Mouse (Mus musculus) forebrain, embryonic 14.5 days (tissue): ENCODE measurements around the gene Rps26. TPM values are rescaled to one million over a fixed set of nuclear protein-coding genes. Genes with fewer than 3 reads are reported as not detected.

ENCODE experiments used
- ATAC-seq: fragments of 200-750 bp; cut with Nextera tagmentation; 2 replicates; pipeline ENCODE4 v1.8.0; 2017; ENCODE audit warnings: mild to moderate bottlenecking, moderate library complexity
- DNase-seq: peaks from one replicate; pipeline ENCODE4 v3.0.0-alpha.2; 2015; ENCODE audit warnings: low spot score
- H3K27ac ChIP-seq: fragments of 300-500 bp; sonication (generic); 2 replicates; pipeline ENCODE4 v1.5.1; 2014; ENCODE audit warnings: low read depth, mild to moderate bottlenecking, control low read depth, low read length, moderate library complexity
- H3K27me3 ChIP-seq: fragments of 300-500 bp; sonication (generic); replicated peaks from 2 replicates; pipeline ENCODE4 v1.6.1; 2014; ENCODE audit warnings: low read length, control low read depth, mixed read lengths; ENCODE audit not compliant: control insufficient read depth, insufficient read depth
- H3K36me3 ChIP-seq: fragments of 300-500 bp; sonication (generic); 2 replicates; pipeline ENCODE4 v1.6.1; 2014; ENCODE audit warnings: low read length, control low read depth; ENCODE audit not compliant: control insufficient read depth, insufficient read depth
- H3K4me1 ChIP-seq: fragments of 300-500 bp; sonication (generic); 2 replicates; pipeline ENCODE4 v1.6.1; 2014; ENCODE audit warnings: antibody characterized with exemption, low read length, control low read depth; ENCODE audit not compliant: control insufficient read depth, insufficient read depth
- H3K4me2 ChIP-seq: fragments of 300-500 bp; sonication (generic); 2 replicates; pipeline ENCODE4 v1.6.1; 2014; ENCODE audit warnings: mild to moderate bottlenecking, control low read depth, low read length
- H3K4me3 ChIP-seq: fragments of 300-500 bp; sonication (generic); 2 replicates; pipeline ENCODE4 v1.5.1; 2014; ENCODE audit warnings: low read depth, low read length, control low read depth
- H3K9ac ChIP-seq: fragments of 300-500 bp; sonication (generic); 2 replicates; pipeline ENCODE4 v1.6.1; 2014; ENCODE audit warnings: mild to moderate bottlenecking, low read length, control low read depth, moderate library complexity
- H3K9me3 ChIP-seq: fragments of 300-500 bp; sonication (generic); replicated peaks from 2 replicates; pipeline ENCODE4 v1.6.1; 2016; ENCODE audit warnings: low read length, control low read depth, mixed read lengths; ENCODE audit not compliant: control insufficient read depth
- WGBS: fragments of 180-500 bp; shearing (Covaris S2); extraction: QIAGEN DNeasy Blood & Tissue Kit; methylation state at CpG from one replicate; pipeline ENCODE4 v1.1.7; 2014; 5-methylcytosine and 5-hydroxymethylcytosine counted together
- polyA plus RNA-seq: library from polyadenylated mRNA; unstranded; fragments of >200 nt; fragmentation: Nextera tagmentation; extraction: Ambion mirVana; gene quantifications from 2 replicates; pipeline ENCODE4 v1.2.1, GENCODE M21; 2014

Rps26 gene
- 522 and 721 TPM in 2 replicates for polyA plus RNA-seq

DNA sequence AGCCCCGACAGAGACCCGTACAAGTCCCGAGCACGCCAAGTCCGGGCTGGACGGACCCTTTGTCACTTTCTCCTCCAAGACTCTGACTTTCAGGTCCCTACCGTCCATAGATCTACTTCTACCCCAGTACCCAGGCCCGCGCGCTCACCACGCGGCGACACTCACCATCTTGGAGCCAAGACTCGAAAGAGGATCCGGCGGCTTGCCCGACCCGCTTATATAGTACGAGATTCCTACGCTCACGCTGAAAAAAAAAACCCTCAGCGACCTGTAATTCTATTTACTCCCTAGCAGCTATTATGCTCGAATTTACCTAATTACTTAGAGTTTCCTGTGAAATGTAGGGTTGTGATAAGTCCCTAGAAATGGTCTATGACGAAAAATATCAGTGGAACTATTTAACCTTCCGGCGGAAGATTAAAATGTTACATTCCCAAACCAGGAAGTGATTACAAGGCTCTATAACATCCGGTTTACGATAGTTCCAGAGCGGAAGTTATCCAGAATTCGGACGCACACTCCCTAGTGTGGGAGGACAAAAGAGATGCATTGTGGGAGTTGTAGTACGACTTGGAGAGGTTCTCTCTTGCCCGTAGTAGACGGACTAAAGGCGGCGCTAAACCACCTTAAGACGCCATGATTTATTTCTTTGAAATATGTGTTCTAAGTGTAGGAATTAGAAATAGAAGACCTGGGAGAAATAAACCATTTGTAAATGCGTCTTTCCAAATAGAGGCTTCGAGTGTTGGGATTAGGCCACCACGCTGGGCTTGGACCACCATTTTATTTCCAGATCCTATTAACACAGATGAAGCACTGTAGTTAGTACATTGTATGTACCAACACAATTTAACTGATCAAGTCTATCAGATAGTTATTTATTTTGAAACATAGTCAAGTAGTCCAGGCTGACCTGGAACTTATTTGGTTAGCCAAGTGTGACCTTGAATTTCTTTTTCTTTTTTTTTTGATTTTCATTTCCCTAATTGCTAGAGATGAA lies at the start of gene Rps26:
Gene Rps26, minus strand, starts transcription at position 437 of the 1,000 bp plus-strand sequence.
- WGBS = under 1% methylated on average over 40 of the region's 40 CpGs
- peak; percentile 98 for ATAC-seq

DNA sequence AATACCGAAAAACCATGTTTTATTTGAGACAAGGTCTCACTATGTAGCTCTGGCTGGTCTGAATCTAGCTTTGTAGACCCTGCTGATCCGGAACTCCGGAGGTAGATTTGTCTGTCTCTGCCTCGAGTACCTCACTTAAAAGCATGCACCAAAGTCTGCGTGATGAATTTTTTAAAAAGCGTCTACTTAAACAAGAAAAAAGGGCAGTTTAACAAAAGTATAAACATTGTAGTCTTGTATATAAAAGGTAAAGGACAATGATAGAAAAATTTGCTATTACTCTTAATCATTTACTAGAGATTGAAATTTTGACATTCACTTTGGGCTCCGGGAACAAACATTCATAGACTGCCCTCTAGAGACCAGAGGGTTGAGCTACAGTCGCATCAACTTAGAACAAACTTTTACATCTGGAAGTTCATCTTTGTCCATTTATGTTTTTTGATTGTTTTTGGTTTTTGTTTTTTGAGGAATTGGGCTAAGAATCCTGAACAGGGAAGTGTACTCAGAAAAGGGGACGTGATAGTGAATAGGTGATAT lies 48.0 kb upstream of the Rps26 start:
- DNase-seq = peak; percentile 75
- peak overlapping the region; percentile 67 for H3K9ac ChIP-seq
- H3K27me3 ChIP-seq = no peaks in the 10 kb centered on the region
- peak overlapping the region; percentile 77 for H3K4me2 ChIP-seq
- 3% methylated on average over 9 of the region's 9 CpGs for WGBS
- peak overlapping the region; percentile 62 for H3K4me3 ChIP-seq
- no peaks in the 10 kb centered on the region for H3K4me1 ChIP-seq
- H3K9me3 ChIP-seq = no peaks in the 10 kb centered on the region
- peak overlapping the region; percentile 15; the same call in 1 of the 2 replicates for H3K27ac ChIP-seq
- H3K36me3 ChIP-seq = peaks cover 9% of the 10 kb centered on the region
- ATAC-seq = no peak

More for the DNA sequence above, at the start of gene Rps26:
- DNase-seq = peak; percentile 100
- peaks cover 27% of the 10 kb centered on the region for H3K36me3 ChIP-seq
- H3K4me2 ChIP-seq = peak within 1 kb of the TSS; percentile 84
- no peaks in the 10 kb centered on the region for H3K9me3 ChIP-seq
- H3K27ac ChIP-seq = peak within 1 kb of the TSS; percentile 48; the same call in 1 of the 2 replicates
- H3K4me3 ChIP-seq = peak within 1 kb of the TSS; percentile 78
- H3K27me3 ChIP-seq = no peaks in the 10 kb centered on the region
- H3K4me1 ChIP-seq = peaks cover 8% of the 10 kb centered on the region
- H3K9ac ChIP-seq = peak within 1 kb of the TSS; percentile 91

DNA sequence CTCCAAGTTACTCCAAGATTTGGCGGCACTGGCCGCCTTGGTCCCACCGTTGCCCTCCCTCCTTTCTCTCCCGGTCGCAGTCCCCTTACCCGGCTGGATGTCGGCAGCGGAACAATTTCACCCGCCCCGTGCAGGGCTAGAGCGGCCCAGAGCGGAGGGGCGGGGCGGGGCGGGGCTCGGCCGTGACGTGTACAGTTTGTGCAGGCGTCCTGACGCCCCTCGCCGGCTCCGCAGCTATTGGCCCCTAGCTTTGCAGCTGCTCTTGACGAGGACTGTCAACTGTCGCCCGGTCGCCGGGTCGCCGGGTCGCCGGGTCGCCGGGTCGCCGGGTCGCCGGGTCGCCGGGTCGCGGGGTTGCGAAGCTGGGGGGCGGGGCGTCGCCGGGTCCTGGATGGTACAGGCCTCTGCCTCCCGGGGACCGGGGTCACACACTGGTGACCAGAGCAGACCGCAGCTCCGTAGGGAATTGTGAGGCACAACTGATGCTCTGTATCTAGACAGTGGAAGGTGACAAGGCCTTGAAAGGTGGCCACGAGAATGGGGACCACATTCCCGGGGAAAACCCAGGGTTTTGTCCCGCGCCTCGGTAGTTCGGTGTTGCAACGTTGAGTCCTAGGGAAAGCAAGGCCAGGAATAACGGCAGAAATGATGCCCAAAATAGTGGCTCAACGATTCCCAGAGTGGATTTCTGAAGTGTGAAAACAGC lies 47.4 kb upstream of the Rps26 start, which contains the start of gene Suox:
Gene Suox, minus strand, starts transcription at position 311 of the 706 bp plus-strand sequence.
- H3K4me1 ChIP-seq = no peaks in the 10 kb centered on the region
- DNase-seq = peak; percentile 89

DNA sequence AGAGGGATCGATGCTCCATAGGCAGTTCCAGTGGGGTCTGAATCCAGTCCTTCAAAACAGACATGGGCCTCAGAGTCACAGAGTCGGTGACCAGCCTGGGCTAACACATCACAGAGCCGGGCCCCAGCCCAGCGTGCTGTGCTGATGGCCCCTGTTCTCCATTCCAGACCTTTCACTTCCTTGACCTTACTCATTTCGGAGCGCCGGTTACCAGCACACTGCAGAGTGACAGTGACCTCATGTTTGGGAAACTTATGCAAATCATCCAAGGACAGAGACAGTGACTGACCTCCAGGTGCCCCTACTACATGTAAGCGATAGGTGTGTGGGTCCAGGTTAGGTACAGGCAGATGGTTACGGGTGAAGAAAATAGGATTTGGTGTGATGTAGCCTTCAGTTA lies 44.6 kb upstream of the Rps26 start:
- Histone ChIP-seq H3K4me3 (no peak overlapping the region), H3K27ac (no peak overlapping the region), H3K9ac (no peak overlapping the region), H3K36me3 (peaks cover under 1% of the 10 kb centered on the region; the same call in 1 of the 2 replicates), H3K9me3 (no peaks in the 10 kb centered on the region), H3K4me2 (no peak overlapping the region), H3K27me3 (no peaks in the 10 kb centered on the region), H3K4me1 (0 out of 2 replicates have a peak, but pooled peaks cover 6% of the 10 kb centered on the region)
- DNase-seq (no peak), ATAC-seq (no peak)
- 97% methylated on average over 9 of the region's 9 CpGs for WGBS

More for the DNA sequence above, 47.4 kb upstream of the Rps26 start, which contains the start of gene Suox:
- H3K36me3 ChIP-seq = peaks cover 4% of the 10 kb centered on the region; the same call in 1 of the 2 replicates
- H3K9me3 ChIP-seq = no peaks in the 10 kb centered on the region
- peak within 1 kb of the TSS; percentile 67 for H3K9ac ChIP-seq
- ATAC-seq = peak; percentile 95
- no peaks in the 10 kb centered on the region for H3K27me3 ChIP-seq
- peak within 1 kb of the TSS; percentile 77 for H3K4me2 ChIP-seq
- H3K4me3 ChIP-seq = peak within 1 kb of the TSS; percentile 62
- WGBS = under 1% methylated on average over 59 of the region's 60 CpGs
- peak within 1 kb of the TSS; percentile 15; the same call in 1 of the 2 replicates for H3K27ac ChIP-seq

DNA sequence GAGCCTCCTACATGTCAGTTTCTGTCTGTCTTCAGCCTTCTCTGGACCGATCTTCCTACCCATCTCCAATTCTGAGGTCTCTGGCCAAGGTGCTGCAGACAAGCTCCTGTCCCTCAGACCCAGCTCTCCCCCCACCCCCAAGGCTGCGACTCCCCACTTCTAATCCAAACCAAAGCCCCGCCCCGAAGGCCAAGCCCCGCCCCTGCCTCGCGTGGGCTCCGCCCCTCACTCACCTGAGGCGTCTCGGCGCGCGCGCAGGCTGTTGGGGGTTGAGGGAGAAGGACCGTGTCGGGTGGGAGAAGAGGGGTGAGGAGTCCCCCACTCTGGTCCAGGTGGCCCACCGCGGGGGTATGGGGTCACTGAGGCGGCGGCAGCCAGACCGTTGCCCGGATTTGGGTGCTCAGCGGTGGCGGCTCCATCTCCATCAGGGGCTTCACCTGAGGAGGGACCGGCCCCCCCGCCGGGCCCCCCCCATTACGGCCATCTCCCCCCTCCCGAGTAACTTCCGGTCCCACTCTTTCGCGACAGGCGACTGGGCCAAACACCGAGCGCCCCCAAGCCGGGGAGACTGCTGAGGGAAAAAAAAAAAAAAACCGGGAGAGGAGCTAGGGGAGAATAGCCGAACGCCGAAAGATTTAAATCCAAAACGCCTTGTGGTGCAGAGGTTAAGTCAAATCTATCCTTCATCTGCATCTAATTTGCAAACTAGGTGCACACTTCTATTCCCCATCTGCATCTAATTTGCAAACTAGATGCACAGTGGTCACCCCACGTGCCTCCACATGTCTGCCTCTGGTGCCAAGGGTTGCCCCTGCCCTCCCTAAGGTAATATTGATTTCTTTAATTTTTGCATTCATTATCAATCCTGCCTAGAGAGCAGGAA lies 42.5 kb upstream of the Rps26 start:
- peak overlapping the region; percentile 68 for H3K4me2 ChIP-seq
- H3K27me3 ChIP-seq = no peaks in the 10 kb centered on the region
- H3K27ac ChIP-seq = no peak overlapping the region; the same call in 1 of the 2 replicates
- H3K4me1 ChIP-seq = 0 out of 2 replicates have a peak, but pooled peaks cover 6% of the 10 kb centered on the region
- H3K36me3 ChIP-seq = no peaks in the 10 kb centered on the region; the same call in 1 of the 2 replicates
- peak overlapping the region; percentile 75 for H3K9ac ChIP-seq
- peak overlapping the region; percentile 60 for H3K4me3 ChIP-seq
- peak; percentile 75 for DNase-seq
- H3K9me3 ChIP-seq = no peaks in the 10 kb centered on the region
- peak; percentile 65 for ATAC-seq
- WGBS = under 1% methylated on average over 42 of the region's 42 CpGs

DNA sequence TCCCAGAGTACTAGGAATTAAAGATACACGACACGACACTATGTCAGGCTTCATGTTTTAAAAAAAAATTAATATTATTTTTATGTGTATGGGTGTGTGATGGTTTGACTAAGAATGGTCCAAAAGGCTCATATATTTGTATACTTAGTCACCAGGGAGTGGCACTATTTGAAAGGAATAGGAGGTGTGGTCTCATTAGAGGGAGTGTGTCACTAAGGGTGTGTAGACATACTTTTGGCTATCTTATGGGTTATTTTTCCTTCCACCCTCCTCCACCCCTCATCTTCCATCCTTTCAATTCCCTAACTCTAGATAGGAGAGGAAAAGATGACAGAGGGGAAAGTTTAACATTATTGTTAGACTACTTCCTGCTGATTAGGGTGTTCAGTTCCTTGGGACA lies 39.3 kb upstream of the Rps26 start:
- 93% methylated on average over 2 of the region's 2 CpGs for WGBS
- Histone ChIP-seq H3K27me3 (no peaks in the 10 kb centered on the region), H3K9ac (no peak overlapping the region), H3K4me2 (no peak overlapping the region), H3K9me3 (no peaks in the 10 kb centered on the region), H3K27ac (no peak overlapping the region), H3K4me3 (no peak overlapping the region), H3K4me1 (0 out of 2 replicates have a peak, but pooled peaks cover 6% of the 10 kb centered on the region), H3K36me3 (no peaks in the 10 kb centered on the region)
- no peak for ATAC-seq
- DNase-seq = no peak

DNA sequence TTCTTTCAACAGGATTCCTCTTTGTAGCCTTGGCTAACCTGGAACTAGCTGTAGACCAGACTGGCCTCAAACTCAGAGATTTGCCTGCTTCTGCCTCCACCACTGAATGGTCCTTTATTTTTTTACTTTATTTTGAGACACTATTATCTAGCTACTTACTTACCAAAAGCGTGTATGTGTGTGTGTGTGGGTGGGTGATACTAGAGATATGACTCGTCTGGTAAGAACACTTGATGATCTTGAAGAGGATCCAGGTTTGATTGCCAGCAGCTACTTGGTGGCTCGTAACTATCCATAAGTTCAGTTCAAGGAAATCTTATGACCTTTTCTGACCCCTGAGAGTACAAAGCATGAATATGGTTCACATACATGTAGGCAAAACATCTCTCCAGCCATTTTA lies 38.8 kb upstream of the Rps26 start:
- Histone ChIP-seq H3K9me3 (no peaks in the 10 kb centered on the region), H3K4me3 (no peak overlapping the region), H3K36me3 (no peaks in the 10 kb centered on the region), H3K9ac (no peak overlapping the region), H3K4me1 (0 out of 2 replicates have a peak, but pooled peaks cover 6% of the 10 kb centered on the region), H3K27me3 (no peaks in the 10 kb centered on the region), H3K4me2 (no peak overlapping the region), H3K27ac (no peak overlapping the region)
- WGBS = 86% methylated on average over 3 of the region's 3 CpGs
- DNase-seq = no peak
- ATAC-seq = no peak
